Mouse (Mus musculus): ENCODE results near the gene Rcl1.

Gene Rcl1

DNA sequence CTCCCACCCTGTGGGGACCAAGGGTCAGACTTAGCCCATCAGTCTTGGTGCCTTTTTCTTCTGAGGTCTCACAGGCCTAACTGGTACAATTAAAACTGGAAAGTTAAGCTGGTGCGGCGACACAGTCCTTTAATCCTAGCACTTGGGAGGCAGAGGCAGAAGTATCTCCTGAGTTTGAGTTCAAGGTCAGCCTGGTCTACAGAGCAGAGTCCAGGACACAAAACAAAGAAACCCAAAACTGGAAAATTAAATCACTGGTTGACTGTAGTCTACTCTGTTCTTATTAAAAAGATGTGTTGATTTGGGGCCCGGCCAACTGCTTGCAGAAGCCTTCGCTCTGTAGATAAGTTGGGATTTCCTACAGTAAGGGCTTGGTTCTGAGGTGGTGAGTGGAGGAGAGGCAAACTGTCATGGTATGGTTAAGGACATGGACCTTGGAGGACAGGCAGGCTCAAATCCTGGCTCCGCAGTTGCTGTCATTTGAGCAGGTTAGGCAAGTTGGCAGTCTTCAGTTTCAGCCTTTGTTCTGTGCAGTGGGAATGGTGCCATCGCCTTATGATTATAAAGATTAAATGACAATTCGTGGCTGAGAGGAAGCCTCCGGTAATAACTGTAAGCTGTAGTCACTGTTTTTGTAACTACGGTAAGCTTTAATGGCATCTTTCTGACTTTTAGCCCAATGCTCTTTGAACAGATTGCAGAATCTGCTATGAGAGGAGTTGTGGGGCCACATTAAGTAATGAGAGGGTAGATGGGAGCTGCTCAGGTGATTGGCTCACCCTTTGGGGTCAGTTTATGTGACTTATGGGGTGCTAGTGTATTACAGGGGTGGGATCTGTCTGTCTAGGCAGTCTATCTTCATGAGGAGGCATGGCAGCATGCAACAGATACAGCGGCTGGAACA, 12.8 kb downstream of the Rcl1 start:
- DNase-seq, result no peak

DNA sequence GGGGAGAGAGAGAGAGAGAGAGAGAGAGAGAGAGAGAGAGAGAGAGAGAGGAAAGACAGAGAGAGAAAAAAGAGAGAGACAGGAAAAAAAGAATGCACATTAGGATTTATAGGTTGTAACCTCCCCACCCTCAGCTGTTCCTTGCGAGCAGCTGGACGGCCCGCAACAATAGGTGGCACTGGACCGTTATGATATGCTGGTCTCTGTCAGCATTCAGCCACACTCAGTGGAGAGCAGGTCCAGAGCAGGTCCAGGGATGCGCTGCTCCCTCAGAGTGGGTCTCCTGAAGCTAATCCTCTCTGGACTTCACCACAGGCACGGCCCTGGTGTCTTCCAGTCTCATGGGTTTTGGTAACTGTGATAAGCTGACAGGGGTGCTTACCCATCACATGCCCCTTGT, 15.6 kb downstream of the Rcl1 start:
- DNase-seq, result no peak

GRCm38 (mm10) chr19:29118196-29118595, 17.0 kb downstream of the Rcl1 start:
- DNase-seq, result no peak

DNA sequence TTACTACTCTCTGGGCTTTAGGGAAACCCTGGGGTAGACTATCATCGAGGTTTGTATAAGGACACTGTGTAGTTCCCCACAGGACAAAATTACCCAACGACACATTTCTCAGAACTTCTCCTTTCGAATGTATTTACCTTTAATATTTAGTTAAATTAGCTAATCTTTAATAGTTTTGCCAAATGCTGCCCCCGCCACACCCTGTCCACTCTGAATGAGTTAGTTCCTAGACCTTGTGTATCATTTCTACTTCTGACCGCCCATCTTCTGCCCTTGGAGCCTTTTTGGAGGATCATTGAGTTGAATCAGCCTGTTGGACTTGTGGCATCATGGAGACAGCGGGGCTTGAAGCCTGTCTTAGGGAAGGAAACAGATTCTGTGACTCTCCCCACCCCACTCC, 19.1 kb downstream of the Rcl1 start:
- DNase-seq, result no peak

DNA sequence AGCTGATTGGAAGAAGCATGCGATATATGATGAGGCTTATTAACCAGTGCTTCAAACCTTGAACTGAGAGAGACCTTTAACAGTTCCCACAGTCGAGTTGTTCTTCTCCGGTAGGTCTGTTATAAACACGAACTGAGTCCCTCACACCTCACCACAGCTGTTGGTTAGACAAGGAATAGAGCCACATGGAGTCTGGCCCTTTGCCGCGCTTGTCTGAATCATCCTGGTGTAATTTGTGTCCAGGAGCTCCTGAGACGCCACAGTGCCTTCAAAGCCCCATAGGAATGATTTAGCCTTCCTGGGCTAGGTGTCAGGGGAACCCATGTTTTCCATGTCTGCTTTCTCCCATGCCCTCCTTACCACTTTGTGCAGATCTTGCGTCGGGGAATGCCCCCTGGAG, 20.2 kb downstream of the Rcl1 start:
- no peak for DNase-seq

GRCm38 (mm10) chr19:29124886-29125585, 23.9 kb downstream of the Rcl1 start:
- DNase-seq, result no peak

- no peak for DNase-seq
Observed at GRCm38 (mm10) chr19:29126347-29127015, 25.3 kb downstream of the Rcl1 start.

DNA sequence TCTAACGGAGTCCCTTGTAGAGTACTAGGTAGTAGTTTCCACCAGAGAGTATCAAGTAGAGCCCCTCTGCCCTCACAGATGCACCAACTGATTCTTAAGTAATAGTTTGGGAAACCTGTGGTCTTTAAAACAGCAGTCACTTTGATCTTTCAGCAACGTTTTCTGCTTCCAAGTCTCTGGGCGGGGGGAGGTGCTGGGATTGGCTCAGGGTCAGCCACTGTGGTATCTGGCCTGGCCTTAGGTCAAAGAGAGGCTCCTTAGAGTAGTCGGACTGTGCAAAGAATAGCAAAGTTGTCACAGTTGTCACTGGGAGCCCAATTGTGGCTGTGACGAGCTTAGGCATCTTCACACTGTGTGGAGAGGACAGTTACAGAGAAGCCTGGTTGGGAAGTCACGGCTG, 26.2 kb downstream of the Rcl1 start:
- no peak for DNase-seq

DNA sequence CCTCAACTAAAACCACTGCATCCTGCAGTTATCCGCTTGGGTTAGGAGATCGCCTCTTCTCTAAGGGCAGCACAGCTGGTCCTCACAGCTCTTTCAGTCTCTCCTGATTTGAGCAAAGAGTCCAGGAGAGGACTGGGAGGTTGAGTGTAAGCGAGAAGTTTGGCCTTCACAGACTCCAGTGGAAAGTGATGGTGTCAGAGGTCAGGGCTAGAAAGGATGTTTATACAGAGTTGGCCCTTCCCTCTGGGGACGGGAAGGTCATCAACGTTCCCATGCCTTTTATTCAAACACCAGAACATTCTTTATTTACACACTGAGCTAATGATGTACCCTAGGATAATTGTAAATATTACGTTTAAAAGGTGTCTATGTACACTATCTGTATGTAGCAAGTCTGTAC, 27.0 kb downstream of the Rcl1 start:
- DNase-seq, result no peak

DNA sequence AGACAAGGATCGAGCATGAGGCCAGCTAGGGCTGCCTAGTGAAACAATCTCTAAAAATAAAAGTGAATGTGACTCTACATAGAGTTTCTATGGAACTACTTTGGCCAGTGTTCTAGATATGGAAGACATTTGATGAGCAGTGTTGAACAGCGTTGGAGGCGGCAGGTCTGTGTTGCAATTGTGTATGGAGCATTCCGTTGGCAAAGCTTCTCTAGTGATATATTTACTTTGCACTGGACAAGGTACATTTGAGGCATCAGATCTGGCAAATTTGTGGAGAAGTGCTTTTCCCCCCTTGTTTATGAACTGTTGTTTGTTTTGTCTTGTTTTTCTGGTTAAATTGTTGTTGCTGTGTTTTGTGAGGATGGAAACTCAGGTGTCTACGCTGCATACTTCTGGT, 28.4 kb downstream of the Rcl1 start:
- no peak for DNase-seq

DNA sequence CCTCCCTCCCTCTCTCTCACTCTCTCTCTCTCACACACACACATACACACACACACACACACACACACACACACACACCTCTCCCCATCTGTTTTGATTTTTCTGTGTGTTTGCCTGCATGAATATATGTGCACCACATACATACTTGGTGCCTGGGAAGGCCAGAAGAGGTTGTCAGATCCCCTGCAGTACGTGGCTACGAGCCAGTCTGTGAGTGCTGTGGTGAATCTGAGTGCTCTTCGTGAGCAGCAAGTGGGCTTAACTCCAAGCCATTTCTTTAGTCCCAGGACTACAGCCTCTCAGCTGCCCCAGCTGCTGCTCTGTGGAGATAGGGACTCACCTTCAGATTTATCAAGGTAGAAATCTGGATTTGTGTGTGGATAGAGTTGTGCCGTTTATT, 30.0 kb downstream of the Rcl1 start:
- no peak for DNase-seq

DNA sequence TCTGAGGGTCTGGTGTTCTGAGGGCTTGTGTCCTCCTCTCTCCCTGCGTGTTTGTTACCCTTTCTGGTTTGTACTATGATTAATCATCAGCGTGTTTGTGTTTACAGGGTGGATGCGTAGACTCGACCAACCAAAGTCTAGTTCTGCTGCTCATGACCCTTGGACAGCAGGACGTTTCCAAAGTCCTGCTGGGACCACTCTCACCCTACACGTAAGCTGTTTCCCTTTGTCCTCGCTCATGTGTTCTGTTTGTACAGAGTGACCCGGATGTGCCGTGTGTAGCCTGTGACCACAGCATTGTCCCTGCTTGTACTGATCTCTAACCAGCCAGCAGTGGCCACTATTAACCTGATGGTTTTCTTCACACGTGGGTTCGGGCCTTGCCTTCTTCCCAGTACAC, 33.1 kb downstream of the Rcl1 start:
- no peak for DNase-seq

- DNase-seq, result no peak
Observed at GRCm38 (mm10) chr19:29135172-29135736, 34.1 kb downstream of the Rcl1 start.

GRCm38 (mm10) chr19:29138546-29139270, 37.5 kb downstream of the Rcl1 start:
- DNase-seq, result no peak

DNA sequence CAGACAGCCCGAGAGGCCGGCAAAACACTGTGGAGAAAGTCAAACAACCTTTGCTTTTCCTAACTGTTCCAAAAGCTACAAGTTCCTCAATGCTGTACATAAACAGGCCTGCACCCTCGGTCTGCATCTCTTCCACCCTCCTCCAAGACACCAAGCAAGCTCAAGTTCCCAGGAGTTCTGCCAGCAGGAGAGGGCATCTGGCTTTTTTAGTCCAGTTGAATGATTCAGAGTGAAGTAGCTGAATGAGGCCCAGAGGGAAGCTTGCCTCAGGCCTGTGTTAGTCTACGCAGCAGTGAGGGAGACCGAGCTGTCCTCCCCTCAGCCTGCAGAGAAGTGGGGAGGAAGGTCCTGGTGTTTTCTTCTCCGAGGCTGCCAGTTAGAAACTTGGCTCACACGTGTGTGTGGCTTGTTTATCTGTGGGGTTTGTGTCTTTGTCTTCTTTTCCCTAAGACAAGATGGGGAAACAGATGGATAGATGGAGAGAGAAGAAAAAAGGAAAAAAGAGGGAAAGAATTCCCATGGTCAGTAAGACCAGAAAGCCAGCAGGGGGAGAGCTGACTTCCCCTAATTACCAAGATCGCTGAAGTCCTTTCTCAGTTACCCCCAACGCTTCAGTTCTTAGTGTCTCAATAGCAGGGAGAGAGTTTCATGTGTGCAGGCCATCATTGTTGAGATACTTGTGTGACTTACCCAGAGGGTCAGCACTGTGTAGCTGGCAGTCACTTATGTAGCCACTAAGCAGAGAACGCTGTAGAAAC, 38.7 kb downstream of the Rcl1 start:
- DNase-seq, result no peak

DNA sequence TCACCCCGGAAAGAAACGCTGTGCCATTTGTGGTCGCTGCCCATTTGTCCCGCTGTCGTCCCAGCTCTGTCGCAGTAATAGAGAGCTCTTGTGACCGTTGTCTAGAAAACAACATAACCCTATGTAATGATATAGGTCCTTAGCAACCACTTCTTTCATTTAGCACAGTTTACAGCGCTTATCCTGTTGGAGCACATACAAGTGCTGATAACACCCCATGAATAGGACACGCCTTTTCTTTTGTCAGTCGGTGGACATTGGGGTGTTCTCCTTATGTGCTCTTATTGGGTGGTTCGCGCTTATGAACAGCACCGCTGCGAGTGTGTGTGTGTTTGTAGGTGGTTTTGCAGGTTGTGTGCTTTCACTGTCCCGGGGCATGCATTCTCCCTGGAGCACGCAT, 39.8 kb downstream of the Rcl1 start:
- DNase-seq, result no peak

GRCm38 (mm10) chr19:29142307-29142706, 41.1 kb downstream of the Rcl1 start:
- no peak for DNase-seq

DNA sequence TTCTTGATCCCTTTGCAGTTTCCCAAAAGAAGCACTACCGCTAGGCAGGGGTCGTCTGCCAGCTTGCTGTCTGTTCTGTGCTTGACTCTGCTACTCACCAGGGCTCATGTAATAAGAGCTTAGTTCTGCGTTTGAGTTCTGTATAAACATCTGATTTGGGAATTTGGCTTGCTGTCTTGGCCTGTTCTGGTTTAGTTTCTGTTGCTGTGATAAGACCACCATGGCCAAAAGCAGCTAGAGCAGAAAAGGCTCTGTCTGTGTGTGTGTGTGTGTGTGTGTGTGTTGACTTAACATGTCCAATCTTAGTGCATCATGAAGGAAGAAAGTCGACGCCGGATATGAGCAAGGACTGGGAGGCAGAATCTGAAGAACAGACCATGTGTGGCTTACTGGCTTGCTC, 44.2 kb downstream of the Rcl1 start:
- DNase-seq, result no peak

DNA sequence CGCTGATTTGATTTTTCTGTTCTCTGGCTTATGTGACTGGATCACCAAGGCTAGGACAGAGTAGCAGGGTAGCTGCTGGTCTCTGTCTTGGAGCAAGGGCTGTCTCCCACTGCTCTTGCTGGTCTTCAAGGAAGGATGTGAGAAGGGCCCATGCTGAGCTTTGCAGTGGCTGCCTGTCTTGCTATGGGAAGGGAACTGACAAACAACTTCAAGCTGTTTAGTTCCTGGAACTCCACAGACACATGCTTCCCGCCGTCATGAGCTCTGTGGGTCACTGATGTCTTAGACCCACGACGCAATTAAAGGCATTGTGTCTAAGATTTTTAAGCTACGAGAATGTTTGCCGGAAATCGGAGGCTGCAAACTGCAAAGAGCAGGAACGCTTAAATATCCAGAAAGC, 45.6 kb downstream of the Rcl1 start:
- no peak for DNase-seq

GRCm38 (mm10) chr19:29149583-29149982, 48.4 kb downstream of the Rcl1 start:
- no peak for DNase-seq

DNA sequence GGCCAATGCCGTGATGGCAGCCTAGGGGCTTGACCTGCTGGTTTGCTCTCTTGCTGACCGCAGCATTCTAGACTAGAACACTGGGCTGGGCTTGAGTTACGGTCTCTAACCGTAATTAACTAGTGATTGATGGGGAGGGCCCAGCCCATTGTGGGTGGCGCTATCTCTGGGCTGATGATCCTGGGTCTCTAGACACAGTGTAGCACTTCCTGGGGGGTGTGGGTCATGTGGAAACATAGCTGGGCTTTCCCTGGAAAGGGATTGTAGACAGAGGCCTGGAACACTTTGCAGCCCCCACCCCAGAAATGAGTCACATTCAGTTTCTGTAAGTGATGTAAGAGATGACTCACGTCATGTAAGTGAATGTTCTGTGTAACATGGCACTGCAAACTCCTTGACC, 48.9 kb downstream of the Rcl1 start:
- DNase-seq, result no peak

DNA sequence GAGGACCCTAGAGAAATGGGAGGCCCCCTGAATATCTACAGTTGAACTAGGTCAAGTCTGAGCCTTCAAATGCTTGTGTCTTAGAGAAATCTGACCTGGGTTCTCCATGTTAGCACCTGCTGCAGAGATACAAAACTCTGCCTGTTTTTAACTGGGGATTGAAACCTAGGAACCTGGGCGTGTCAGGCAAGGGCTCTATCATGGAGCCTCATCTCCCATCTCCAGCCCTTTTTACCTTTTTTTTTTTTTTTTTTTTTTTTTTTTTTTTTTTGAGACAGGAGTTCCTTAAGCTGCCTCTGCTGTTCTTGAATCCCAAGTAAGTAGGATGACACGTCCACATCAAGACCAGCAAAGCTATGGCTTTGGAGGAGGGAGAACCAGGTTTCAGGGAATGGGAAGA, 50.3 kb downstream of the Rcl1 start:
- no peak for DNase-seq

Measured in cerebellum, adult 11-12 months (tissue).